Mouse (Mus musculus): ENCODE data around the gene 4921517D22Rik.

GRCm38 (mm10) chr13:59667763-59668162 lies 26.1 kb downstream of the 4921517D22Rik start:
- TF ChIP-seq CTCF (IDR thresholded peaks at IDR 0.05; ENCODE audit: low read depth, low read length) = no peak
- TF ChIP-seq TAL1 (conservative IDR thresholded peaks at IDR 0.05; ENCODE audit: low read depth, low read length) = no peak
- TF ChIP-seq POLR2AphosphoS5 (IDR thresholded peaks at IDR 0.05; ENCODE audit: insufficient replicate concordance, low read depth, low read length) = no peak

All from G1E (cell line).